Mouse (Mus musculus) MEL (cell line): ENCODE data around the gene Gata2. TPM values are rescaled to one million over a fixed set of nuclear protein-coding genes. Genes with fewer than 3 reads are reported as not detected.

Experiments
- DNase-seq: peaks from one replicate; pipeline ENCODE4 v3.0.0; 2011; ENCODE audit warnings: low read depth, low spot score
- H3K27ac ChIP-seq: 2 replicates; pipeline ENCODE4 v1.5.1; 2012; ENCODE audit warnings: low read depth, mild to moderate bottlenecking, control low read depth, low read length, moderate library complexity; ENCODE audit not compliant: control insufficient read depth
- H3K27me3 ChIP-seq, 2 experiments: fragments of 150-350 bp in 1 of 2; sonication (generic) in 1 of 2; 2 replicates each; pipeline ENCODE4 v1.6.1; 2012; ENCODE audit warnings: low read length in 2 of 2, mild to moderate bottlenecking in 2 of 2, improper control_type of control experiment in 1 of 2, moderate library complexity in 1 of 2; ENCODE audit not compliant: insufficient read depth in 2 of 2, control insufficient read depth in 1 of 2
- H3K36me3 ChIP-seq, 2 experiments: 2 replicates each; pipeline ENCODE4 v1.6.1; 2012 to 2014; ENCODE audit warnings: low read length in 2 of 2, improper control_type of control experiment in 1 of 2, inconsistent platforms in 1 of 2, mild to moderate bottlenecking in 1 of 2; ENCODE audit not compliant: insufficient read depth in 2 of 2, control insufficient read depth in 1 of 2
- H3K4me1 ChIP-seq, 2 experiments: fragments of 150-350 bp in 1 of 2; sonication (generic) in 1 of 2; 2 replicates each; pipeline ENCODE4 v1.6.1; 2012; ENCODE audit warnings: low read length in 2 of 2, improper control_type of control experiment in 1 of 2, mild to moderate bottlenecking in 1 of 2; ENCODE audit not compliant: insufficient read depth in 2 of 2, control insufficient read depth in 1 of 2
- H3K4me3 ChIP-seq, 2 experiments: fragments of 150-350 bp in 1 of 2; sonication (generic) in 1 of 2; 2 replicates each; pipeline ENCODE4 v1.5.1; 2012; ENCODE audit warnings: low read depth in 2 of 2, low read length in 2 of 2, mild to moderate bottlenecking in 2 of 2, moderate library complexity in 2 of 2, control low read depth in 1 of 2, improper control_type of control experiment in 1 of 2; ENCODE audit not compliant: control insufficient read depth in 1 of 2, insufficient read depth in 1 of 2
- H3K79me2 ChIP-seq: 2 replicates; pipeline ENCODE4 v1.6.1; 2012; ENCODE audit warnings: mild to moderate bottlenecking, low read length, moderate library complexity; ENCODE audit not compliant: control insufficient read depth, poor library complexity, insufficient read depth
- H3K9ac ChIP-seq: 2 replicates; pipeline ENCODE4 v1.6.1; 2012; ENCODE audit warnings: low read depth, mild to moderate bottlenecking, control low read depth, low read length, moderate library complexity; ENCODE audit not compliant: control insufficient read depth, poor library complexity, severe bottlenecking
- H3K9me3 ChIP-seq: fragments of 150-350 bp; sonication (generic); replicated peaks from 2 replicates; pipeline ENCODE4 v1.6.1; 2012; ENCODE audit warnings: mild to moderate bottlenecking, low read length, improper control_type of control experiment, moderate library complexity; ENCODE audit not compliant: insufficient read depth
- BHLHE40 ChIP-seq: IDR thresholded peaks from 2 replicates; pipeline ENCODE4 v1.6.1; 2012; ENCODE audit warnings: low read depth, mild to moderate bottlenecking, inconsistent platforms, low read length, improper control_type of control experiment, borderline replicate concordance
- CHD2 ChIP-seq: IDR thresholded peaks from 2 replicates; pipeline ENCODE4 v1.6.1; 2011; ENCODE audit warnings: low read length, improper control_type of control experiment
- CTCF ChIP-seq, 3 experiments: IDR thresholded peaks in 2 of 3; conservative IDR thresholded peaks in 1 of 3; 2 replicates each; pipeline ENCODE4 v1.5.1; 2011 to 2012; ENCODE audit warnings: low read length in 3 of 3, low read depth in 2 of 3, mild to moderate bottlenecking in 2 of 3, improper control_type of control experiment in 1 of 3, inconsistent platforms in 1 of 3, mixed read lengths in 1 of 3, moderate library complexity in 1 of 3; ENCODE audit not compliant: control insufficient read depth in 1 of 3, insufficient read depth in 1 of 3, poor library complexity in 1 of 3, severe bottlenecking in 1 of 3
- ELF1 ChIP-seq: IDR thresholded peaks from 2 replicates; pipeline ENCODE4 v1.6.1; 2014; ENCODE audit warnings: low read depth, mild to moderate bottlenecking, inconsistent platforms, low read length, improper control_type of control experiment, moderate library complexity
- ETS1 ChIP-seq: IDR thresholded peaks from 2 replicates; pipeline ENCODE4 v1.6.1; 2012; ENCODE audit warnings: low read depth, mild to moderate bottlenecking, inconsistent platforms, low read length, improper control_type of control experiment, moderate library complexity
- GATA1 ChIP-seq: IDR thresholded peaks from 2 replicates; pipeline ENCODE4 v1.6.1; 2011; ENCODE audit warnings: low read depth, low read length, improper control_type of control experiment
- HCFC1 ChIP-seq: IDR thresholded peaks from 2 replicates; pipeline ENCODE4 v1.6.1; 2012; ENCODE audit warnings: low read depth, mild to moderate bottlenecking, inconsistent platforms, low read length, improper control_type of control experiment, moderate library complexity
- MAFK ChIP-seq: IDR thresholded peaks from 2 replicates; pipeline ENCODE4 v1.6.1; 2011; ENCODE audit warnings: low read depth, mild to moderate bottlenecking, low read length, improper control_type of control experiment, borderline replicate concordance
- MAZ ChIP-seq: IDR thresholded peaks from 2 replicates; pipeline ENCODE4 v1.6.1; 2012; ENCODE audit warnings: low read depth, mild to moderate bottlenecking, inconsistent platforms, low read length, improper control_type of control experiment
- MXI1 ChIP-seq: IDR thresholded peaks from 2 replicates; pipeline ENCODE4 v1.6.1; 2011; ENCODE audit warnings: mild to moderate bottlenecking, low read depth, low read length, improper control_type of control experiment
- MYB ChIP-seq: IDR thresholded peaks from 2 replicates; pipeline ENCODE4 v1.6.1; 2011; ENCODE audit warnings: mild to moderate bottlenecking, low read depth, low read length, improper control_type of control experiment
- NRF1 ChIP-seq: IDR thresholded peaks from 2 replicates; pipeline ENCODE4 v1.6.1; 2014; ENCODE audit warnings: low read depth, mild to moderate bottlenecking, inconsistent platforms, low read length, improper control_type of control experiment, moderate library complexity; ENCODE audit not compliant: poor library complexity, insufficient read depth, severe bottlenecking
- RCOR1 ChIP-seq: IDR thresholded peaks from 2 replicates; pipeline ENCODE4 v1.6.1; 2012; ENCODE audit warnings: low read depth, mild to moderate bottlenecking, inconsistent platforms, low read length, improper control_type of control experiment
- SIN3A ChIP-seq: IDR thresholded peaks from 2 replicates; pipeline ENCODE4 v1.6.1; 2012; ENCODE audit warnings: low read length, improper control_type of control experiment, inconsistent platforms
- TAL1 ChIP-seq: IDR thresholded peaks from 2 replicates; pipeline ENCODE4 v1.6.1; 2012; ENCODE audit warnings: mild to moderate bottlenecking, inconsistent platforms, low read length, moderate library complexity, mixed read lengths
- TCF12 ChIP-seq: IDR thresholded peaks from 2 replicates; pipeline ENCODE4 v1.6.1; 2014; ENCODE audit warnings: low read depth, mild to moderate bottlenecking, inconsistent platforms, low read length, improper control_type of control experiment, moderate library complexity
- UBTF ChIP-seq: IDR thresholded peaks from 2 replicates; pipeline ENCODE4 v1.6.1; 2012; ENCODE audit warnings: low read depth, mild to moderate bottlenecking, inconsistent platforms, low read length, improper control_type of control experiment, moderate library complexity, borderline replicate concordance; ENCODE audit not compliant: insufficient read depth
- ZKSCAN1 ChIP-seq: IDR thresholded peaks from 2 replicates; pipeline ENCODE4 v1.6.1; 2012; ENCODE audit warnings: low read depth, mild to moderate bottlenecking, inconsistent platforms, low read length, improper control_type of control experiment, moderate library complexity
- ZNF384 ChIP-seq: IDR thresholded peaks from 2 replicates; pipeline ENCODE4 v1.6.1; 2012; ENCODE audit warnings: low read depth, mild to moderate bottlenecking, inconsistent platforms, low read length, improper control_type of control experiment
- polyA plus RNA-seq, 2 experiments: library from polyadenylated mRNA; stranded (reverse) in 1 of 2; unstranded in 1 of 2; fragments of >175 nt in 1 of 2; fragments of >200 nt in 1 of 2; gene quantifications; 2 replicates each; pipeline versions ENCODE4 v1.2.1 to v1.2.4; 2012; ENCODE audit warnings: low replicate concordance in 2 of 2, low read depth in 1 of 2; ENCODE audit not compliant: insufficient read length in 2 of 2, insufficient read depth in 1 of 2, missing spikeins in 1 of 2
- total RNA-seq: library from RNA; depleted of rRNA; stranded (reverse); fragments of 300-350 nt; gene quantifications from 2 replicates; pipeline ENCODE4 v1.2.3, GENCODE M21; 2012

Gene Gata2
- total and polyA plus RNA-seq, 3 experiments, result 7.7 to 12.4 TPM; not detected in 1

DNA sequence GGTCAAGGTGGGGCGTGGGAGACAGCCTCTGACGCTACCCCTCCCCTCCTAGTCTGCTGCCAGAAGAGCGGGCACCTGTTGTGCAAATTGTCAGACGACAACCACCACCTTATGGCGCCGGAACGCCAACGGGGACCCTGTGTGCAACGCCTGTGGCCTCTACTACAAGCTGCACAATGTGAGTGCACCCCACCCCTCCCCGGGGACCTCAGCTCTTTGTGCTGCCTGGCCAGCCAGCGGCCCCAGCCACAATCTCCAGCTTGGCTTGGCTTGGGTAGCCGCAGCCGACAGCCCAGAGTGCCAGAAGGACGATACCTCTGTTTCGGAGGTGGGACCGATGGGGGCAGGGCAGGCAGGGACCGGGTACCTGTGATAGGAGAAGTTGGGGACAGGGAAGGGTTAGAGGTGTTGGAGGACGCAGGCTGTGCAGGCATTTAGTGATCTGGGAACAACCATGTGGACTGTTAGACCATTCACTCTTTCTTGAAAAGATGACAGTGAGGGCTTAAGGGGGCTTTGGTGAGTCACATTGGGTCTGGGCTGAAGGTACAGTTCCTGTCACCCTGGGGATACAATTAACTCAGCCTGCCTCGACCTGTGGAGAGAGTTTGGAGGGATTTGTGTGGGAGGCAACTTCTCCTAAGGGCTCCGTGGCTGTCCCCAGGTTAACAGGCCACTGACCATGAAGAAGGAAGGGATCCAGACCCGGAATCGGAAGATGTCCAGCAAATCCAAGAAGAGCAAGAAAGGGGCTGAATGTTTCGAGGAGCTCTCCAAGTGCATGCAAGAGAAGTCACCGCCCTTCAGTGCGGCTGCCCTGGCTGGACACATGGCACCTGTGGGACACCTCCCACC, 11.1 kb downstream of the Gata2 start:
- Histone ChIP-seq H3K79me2 (no peaks in the 10 kb centered on the region; the same call in none of the 2 replicates), H3K36me3 (peaks cover 0 to 18% of the 10 kb centered on the region in 2 experiments; a peak in 2 of 4 replicates), H3K27me3 (no peaks in the 10 kb centered on the region), H3K27ac (no peak overlapping the region), H3K4me3 (no peak overlapping the region), H3K4me1 (peaks cover 17 to 18% of the 10 kb centered on the region in 2 experiments), H3K9me3 (no peaks in the 10 kb centered on the region), H3K9ac (no peak overlapping the region)
- no peak for DNase-seq
- no peak for TF ChIP-seq HCFC1

DNA sequence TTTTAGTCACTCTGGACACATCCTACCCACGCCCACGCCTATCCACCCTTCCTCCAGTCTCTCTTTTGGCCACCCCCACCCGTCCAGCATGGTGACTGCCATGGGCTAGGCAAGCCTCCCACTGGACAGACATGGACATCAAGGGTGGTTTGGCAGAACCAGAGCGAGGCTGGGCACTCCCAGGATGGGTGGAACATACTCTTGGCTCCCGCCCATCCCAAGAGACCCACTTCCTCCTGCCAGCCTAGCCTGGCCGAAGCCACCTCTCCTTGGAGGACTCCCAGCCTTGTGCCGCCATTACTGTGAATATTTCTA, 11.7 kb downstream of the Gata2 start:
- Histone ChIP-seq H3K79me2 (no peaks in the 10 kb centered on the region; the same call in none of the 2 replicates), H3K4me3 (no peak overlapping the region), H3K9ac (no peak overlapping the region), H3K27me3 (no peaks in the 10 kb centered on the region), H3K4me1 (peaks cover 17 to 18% of the 10 kb centered on the region in 2 experiments), H3K27ac (no peak overlapping the region), H3K9me3 (no peaks in the 10 kb centered on the region), H3K36me3 (peaks cover 0 to 18% of the 10 kb centered on the region in 2 experiments; a peak in 2 of 4 replicates)
- no peak for DNase-seq
- no peak for TF ChIP-seq MYB
- no peak for TF ChIP-seq RCOR1
- TF ChIP-seq UBTF, result no peak
- TF ChIP-seq ZKSCAN1, result no peak
- no peak for TF ChIP-seq CTCF (IDR thresholded peaks at IDR 0.05 in 2 of 3, conservative IDR thresholded peaks at IDR 0.05 in 1 of 3; ENCODE audit: control insufficient read depth in 1 of 3, insufficient read depth in 1 of 3, low read depth in 2 of 3, low read length in 3 of 3, poor library complexity in 1 of 3, severe bottlenecking in 1 of 3)
- no peak for TF ChIP-seq TCF12
- no peak for TF ChIP-seq BHLHE40
- TF ChIP-seq ZNF384, result no peak
- TF ChIP-seq MAFK, result no peak
- TF ChIP-seq GATA1, result no peak
- TF ChIP-seq MAZ, result no peak
- TF ChIP-seq TAL1, result no peak
- TF ChIP-seq SIN3A, result no peak
- no peak for TF ChIP-seq ELF1
- TF ChIP-seq NRF1, result no peak
- no peak for TF ChIP-seq ETS1
- TF ChIP-seq CHD2, result no peak
- TF ChIP-seq HCFC1, result no peak
- no peak for TF ChIP-seq MXI1
